Mouse (Mus musculus) CH12.LX (cell line): ENCODE results near the gene Odf4. TPM values are rescaled to one million over a fixed set of nuclear protein-coding genes. Genes with fewer than 3 reads are reported as not detected.
A peak's percentile ranks its signal among the peaks of the same experiment; 100 is the strongest.

Experiments
- DNase-seq: peaks from one replicate; pipeline ENCODE4 v3.0.0-alpha.2; 2013; ENCODE audit errors: extremely low read depth
- H3K27ac ChIP-seq: 2 replicates; pipeline ENCODE4 v1.5.1; 2012; ENCODE audit warnings: low read depth, mild to moderate bottlenecking, control low read depth, moderate library complexity; ENCODE audit not compliant: insufficient read depth
- H3K27me3 ChIP-seq: replicated peaks from 2 replicates; pipeline ENCODE3; 2012; ENCODE audit warnings: inconsistent platforms
- H3K36me3 ChIP-seq, 2 experiments: replicated peaks in 1 of 2; 2 replicates each; pipeline versions ENCODE3 to v1.6.1; 2012; ENCODE audit warnings: inconsistent platforms in 1 of 2, low read length in 1 of 2, mild to moderate bottlenecking in 1 of 2, mixed read lengths in 1 of 2, moderate library complexity in 1 of 2; ENCODE audit not compliant: control insufficient read depth in 1 of 2, insufficient read depth in 1 of 2
- H3K4me1 ChIP-seq, 2 experiments: 2 replicates each; pipeline ENCODE4 v1.6.1; 2012; ENCODE audit warnings: inconsistent platforms in 1 of 2, moderate library complexity in 1 of 2; ENCODE audit not compliant: insufficient read depth in 2 of 2, control insufficient read depth in 1 of 2
- H3K4me2 ChIP-seq: 2 replicates; pipeline ENCODE4 v1.6.1; 2012; ENCODE audit warnings: low read depth, mild to moderate bottlenecking, control low read depth; ENCODE audit not compliant: poor library complexity, insufficient read depth, severe bottlenecking
- H3K4me3 ChIP-seq, 3 experiments: fragments of 150-350 bp in 1 of 3; sonication (generic) in 1 of 3; replicated peaks in 1 of 3; 2 replicates each; pipeline versions ENCODE3 to v1.5.1; 2011 to 2012; ENCODE audit warnings: low read depth in 2 of 3, low read length in 2 of 3, mild to moderate bottlenecking in 2 of 3, moderate library complexity in 2 of 3, control low read depth in 1 of 3, improper control_type of control experiment in 1 of 3, inconsistent platforms in 1 of 3, mixed read lengths in 1 of 3; ENCODE audit not compliant: poor library complexity in 1 of 3
- H3K79me2 ChIP-seq: replicated peaks from 2 replicates; pipeline ENCODE4 v1.6.1; 2012; ENCODE audit warnings: mild to moderate bottlenecking, moderate library complexity; ENCODE audit not compliant: control insufficient read depth, poor library complexity, insufficient read depth, severe bottlenecking; ENCODE audit errors: extremely low read depth
- H3K9ac ChIP-seq: 2 replicates; pipeline ENCODE4 v1.6.1; 2012; ENCODE audit warnings: low read depth, mild to moderate bottlenecking, control low read depth, moderate library complexity; ENCODE audit not compliant: insufficient read depth
- H3K9me3 ChIP-seq: replicated peaks from 2 replicates; pipeline ENCODE3; 2012; ENCODE audit warnings: low read length, inconsistent platforms, mixed read lengths
- CHD1 ChIP-seq: IDR thresholded peaks from 2 replicates; pipeline ENCODE4 v1.6.1; 2012; ENCODE audit warnings: low read depth, low read length, improper control_type of control experiment, inconsistent platforms
- CTCF ChIP-seq, 2 experiments: IDR thresholded peaks in 1 of 2; conservative IDR thresholded peaks in 1 of 2; 2 replicates each; pipeline ENCODE4 v1.5.1; 2011 to 2012; ENCODE audit warnings: low read depth in 2 of 2, low read length in 2 of 2, improper control_type of control experiment in 1 of 2, inconsistent platforms in 1 of 2, mild to moderate bottlenecking in 1 of 2, moderate library complexity in 1 of 2
- HCFC1 ChIP-seq: IDR thresholded peaks from 2 replicates; pipeline ENCODE4 v1.6.1; 2012; ENCODE audit warnings: low read depth, mild to moderate bottlenecking, inconsistent platforms, low read length, improper control_type of control experiment
- JUN ChIP-seq: IDR thresholded peaks from 2 replicates; pipeline ENCODE4 v1.6.1; 2011; ENCODE audit warnings: low read depth, mild to moderate bottlenecking, low read length, improper control_type of control experiment, moderate library complexity; ENCODE audit not compliant: insufficient read depth
- JUND ChIP-seq: conservative IDR thresholded peaks from 2 replicates; pipeline ENCODE4 v1.6.1; 2011; ENCODE audit warnings: low read depth, low read length, improper control_type of control experiment
- KAT2A ChIP-seq: IDR thresholded peaks from 2 replicates; pipeline ENCODE4 v1.6.1; 2012; ENCODE audit warnings: low read length, improper control_type of control experiment, inconsistent platforms; ENCODE audit not compliant: insufficient replicate concordance
- MAFK ChIP-seq: IDR thresholded peaks from 2 replicates; pipeline ENCODE4 v1.6.1; 2011; ENCODE audit warnings: low read length, improper control_type of control experiment; ENCODE audit not compliant: insufficient replicate concordance
- MXI1 ChIP-seq: IDR thresholded peaks from 2 replicates; pipeline ENCODE4 v1.6.1; 2011; ENCODE audit warnings: mild to moderate bottlenecking, low read depth, low read length, improper control_type of control experiment
- NELFE ChIP-seq: IDR thresholded peaks from 2 replicates; pipeline ENCODE4 v1.6.1; 2011; ENCODE audit warnings: low read depth, low read length, improper control_type of control experiment
- NRF1 ChIP-seq: IDR thresholded peaks from 2 replicates; pipeline ENCODE4 v1.6.1; 2014; ENCODE audit warnings: low read depth, mild to moderate bottlenecking, inconsistent platforms, low read length, improper control_type of control experiment, moderate library complexity
- POLR2AphosphoS2 ChIP-seq: IDR thresholded peaks from 2 replicates; pipeline ENCODE4 v1.6.1; 2011; ENCODE audit warnings: low read depth, low read length, improper control_type of control experiment
- RAD21 ChIP-seq: IDR thresholded peaks from 2 replicates; pipeline ENCODE4 v1.6.1; 2011; ENCODE audit warnings: low read depth, mild to moderate bottlenecking, low read length, improper control_type of control experiment, moderate library complexity
- SIN3A ChIP-seq: IDR thresholded peaks from 2 replicates; pipeline ENCODE4 v1.6.1; 2012; ENCODE audit warnings: low read length, improper control_type of control experiment, inconsistent platforms
- dilution Hi-C: fragments of 300-500 bp; cut with MboI; formaldehyde crosslinking; loops from 2 replicates; pipeline ENCODE4 v1.14.3; 2020; ENCODE audit warnings: low sequenced_read_pairs; ENCODE audit not compliant: extremely low pct_unique_long_range_greater_than_20kb, extremely low pct_ligation_motif_present
- in situ Hi-C: fragments of 300-500 bp; cut with MboI; formaldehyde crosslinking; loops from 3 replicates; pipeline ENCODE4 v1.14.3; 2019; ENCODE audit warnings: low sequenced_read_pairs, low pct_ligation_motif_present, low pct_unique_long_range_greater_than_20kb, mixed read lengths
- polyA plus RNA-seq: library from polyadenylated mRNA; unstranded; fragments of >175 nt; gene quantifications from 2 replicates; pipeline ENCODE4 v1.2.1, GENCODE M21; 2012; ENCODE audit warnings: low read depth; ENCODE audit not compliant: insufficient read length
- total RNA-seq, 2 experiments: library from RNA; depleted of rRNA; stranded (reverse); fragments of 300-350 nt in 1 of 2; fragments of >200 nt in 1 of 2; gene quantifications; 2 replicates each; pipeline ENCODE4 v1.2.3; 2012 to 2014

The Odf4 gene
- total and polyA plus RNA-seq, 3 experiments, result not detected

DNA sequence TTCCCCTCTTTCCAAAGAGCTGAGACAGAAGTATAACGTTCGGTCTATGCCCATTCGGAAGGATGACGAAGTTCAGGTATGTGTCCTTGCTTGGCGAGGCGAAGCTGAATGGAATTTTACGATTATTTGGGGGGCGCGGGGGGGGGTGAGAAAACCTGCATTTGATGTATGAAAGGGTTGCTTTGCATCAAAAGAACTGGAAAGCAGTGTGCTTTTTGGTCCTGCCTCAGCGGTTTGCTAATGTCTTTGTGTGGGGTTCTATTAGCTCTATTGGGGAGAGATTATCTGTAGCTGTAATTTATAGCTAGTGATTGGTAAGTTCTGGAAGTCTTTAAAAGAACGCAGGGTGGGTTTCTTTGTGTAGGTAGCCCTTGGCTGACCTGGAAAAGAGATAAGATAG is 24.5 kb downstream of the Odf4 start:
- Histone ChIP-seq H3K4me1 (peaks cover 5 to 28% of the 10 kb centered on the region in 2 experiments; a peak in 3 of 4 replicates), H3K9ac (peak overlapping the region; percentile 100), H3K9me3 (peaks cover 5% of the 10 kb centered on the region), H3K4me2 (peak overlapping the region; percentile 80), H3K36me3 (peaks cover 36 to 51% of the 10 kb centered on the region in 2 experiments), H3K27ac (no peak overlapping the region), H3K27me3 (peaks cover 18% of the 10 kb centered on the region), H3K79me2 (peaks cover 19% of the 10 kb centered on the region), H3K4me3 (peak overlapping the region; percentile 71 to 92 (median 78))
- DNase-seq, result no peak
- in situ Hi-C loops, result loop anchor here (5.0 kb wide), 1 partner anchor 70 kb away; no protein-coding TSS in a partner anchor
- TF ChIP-seq SIN3A (peak; percentile 54; the same call in 1 of the 2 replicates), NRF1 (no peak), HCFC1 (peak; percentile 21; the same call in 1 of the 2 replicates), MXI1 (peak; percentile 48; the same call in 1 of the 2 replicates), MAFK (no peak), KAT2A (no peak), RAD21 (no peak), CHD1 (peak; percentile 73; the same call in 1 of the 2 replicates), NELFE (0 out of 2 replicates have a peak, but pooled peaks have one; percentile 34), POLR2AphosphoS2 (0 out of 2 replicates have a peak, but pooled peaks have one; percentile 43), CTCF (conservative IDR thresholded peaks at IDR 0.05 in 1 of 2, IDR thresholded peaks at IDR 0.05 in 1 of 2; ENCODE audit: low read depth in 2 of 2, low read length in 2 of 2) (no peak), JUN (no peak)
- dilution Hi-C loops, result no loop called here

GRCm38 (mm10) chr11:68902047-68902364 is 24.9 kb downstream of the Odf4 start:
- no peak for DNase-seq
- peak overlapping the region; percentile 71 to 92 (median 78) for H3K4me3 ChIP-seq
- H3K36me3 ChIP-seq, result peaks cover 36 to 47% of the 10 kb centered on the region in 2 experiments
- peaks cover 19% of the 10 kb centered on the region for H3K79me2 ChIP-seq
- peaks cover 18% of the 10 kb centered on the region for H3K27me3 ChIP-seq
- dilution Hi-C loops, result no loop called here
- peak overlapping the region; percentile 100 for H3K9ac ChIP-seq
- H3K27ac ChIP-seq, result peak overlapping the region; percentile 32; the same call in 1 of the 2 replicates
- peak overlapping the region; percentile 80; the same call in 1 of the 2 replicates for H3K4me2 ChIP-seq
- in situ Hi-C loops, result loop anchor here (5.0 kb wide), 1 partner anchor 70 kb away; no protein-coding TSS in a partner anchor
- H3K4me1 ChIP-seq, result peaks cover 5 to 28% of the 10 kb centered on the region in 2 experiments; a peak in 3 of 4 replicates
- TF ChIP-seq POLR2AphosphoS2 (peak; percentile 71), RAD21 (no peak), CHD1 (peak; percentile 86; the same call in 1 of the 2 replicates), SIN3A (peak; percentile 23; the same call in 1 of the 2 replicates), JUN (no peak), JUND (no peak)
- peaks cover 5% of the 10 kb centered on the region for H3K9me3 ChIP-seq
